Mouse (Mus musculus): ENCODE results near the gene Fignl2. TPM values are rescaled to one million over a fixed set of nuclear protein-coding genes. Genes with fewer than 3 reads are reported as not detected.

Gene Fignl2
- total RNA-seq, 2 experiments from 2014 or later, result 0.59 to 1.1 TPM

- no peak for DNase-seq
These were observed 11.3 kb downstream of the Fignl2 start for GRCm38 (mm10) chr15:101066920-101067696.

DNA sequence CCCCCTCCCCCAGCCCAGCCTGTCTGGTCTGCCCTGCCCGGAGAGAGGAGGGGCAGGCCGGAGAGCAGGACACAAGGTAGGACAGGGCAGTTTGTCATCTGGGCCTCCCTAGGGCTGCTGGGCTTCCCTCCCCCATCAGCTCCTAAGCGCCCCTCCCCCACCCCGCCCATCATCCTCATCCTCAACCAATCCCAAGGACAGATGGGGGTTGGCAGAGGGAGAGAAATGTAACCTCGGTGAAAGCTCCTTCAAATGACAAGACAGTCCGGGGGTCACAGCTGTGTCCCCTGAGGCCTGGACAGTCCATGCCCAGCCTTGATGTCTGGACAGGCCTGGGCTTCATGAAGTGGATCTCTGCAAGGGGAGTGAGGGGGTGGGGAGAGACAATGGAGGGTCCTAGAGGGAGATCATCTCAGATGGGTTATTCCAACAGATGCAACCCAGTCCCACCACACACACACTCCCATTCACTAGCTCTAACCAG, 12.0 kb downstream of the Fignl2 start:
- DNase-seq, result no peak

DNA sequence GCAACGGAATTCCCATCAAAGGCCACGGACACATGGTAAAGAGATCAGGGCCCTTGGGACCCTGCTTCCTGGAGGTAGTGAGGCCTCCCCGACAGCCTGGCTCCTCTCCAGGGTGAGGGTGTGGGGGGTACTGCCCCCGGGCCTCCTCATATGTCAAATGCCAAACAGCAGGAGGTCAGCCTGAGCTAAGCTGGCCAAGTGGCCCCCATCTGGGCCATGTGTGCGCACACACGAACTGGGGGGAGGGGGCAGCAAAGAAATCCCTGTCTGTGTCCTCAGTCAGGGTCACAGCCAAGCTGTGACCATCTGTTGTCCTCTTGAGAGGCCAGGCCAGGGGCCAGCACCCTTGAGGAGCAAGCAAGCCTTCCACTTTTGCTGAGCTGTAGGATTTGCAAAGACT, 13.3 kb downstream of the Fignl2 start:
- DNase-seq, result peak; percentile 12

DNA sequence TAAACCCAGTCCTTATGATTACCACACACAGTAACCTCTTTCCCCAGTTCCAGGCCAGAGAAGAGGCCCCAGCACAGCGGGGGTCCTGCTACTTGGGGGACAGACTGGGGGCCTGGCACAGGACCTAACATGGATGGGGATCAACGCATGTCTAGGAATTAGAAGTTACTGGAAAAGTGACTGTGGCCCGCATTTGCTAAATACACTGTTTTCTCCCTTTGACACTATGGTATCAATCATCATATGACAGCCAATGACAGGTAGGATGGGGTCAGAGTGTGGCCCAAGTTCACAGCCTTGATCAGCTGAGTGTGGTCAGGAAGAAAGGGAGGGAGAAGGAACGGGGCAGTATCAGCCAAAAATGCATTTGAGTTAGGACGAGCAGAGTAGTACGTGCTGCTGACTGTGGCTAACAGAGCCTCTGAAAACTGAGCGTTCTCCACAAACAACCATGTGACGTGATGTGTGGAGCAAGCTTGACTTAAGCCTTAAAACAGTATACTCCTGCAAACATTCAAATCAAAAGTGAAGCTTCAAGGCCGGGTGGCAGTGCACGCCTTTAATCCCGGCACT, 18.0 kb downstream of the Fignl2 start:
- no peak for DNase-seq

GRCm38 (mm10) chr15:101059570-101060279, 18.6 kb downstream of the Fignl2 start:
- no peak for DNase-seq

- no peak for DNase-seq
These were observed 22.1 kb downstream of the Fignl2 start for GRCm38 (mm10) chr15:101056225-101056624.

GRCm38 (mm10) chr15:101054541-101054940, 23.8 kb downstream of the Fignl2 start:
- DNase-seq, result no peak

- no peak for DNase-seq
These were observed 24.4 kb downstream of the Fignl2 start for GRCm38 (mm10) chr15:101053832-101054459.

GRCm38 (mm10) chr15:101052560-101053501, 25.5 kb downstream of the Fignl2 start:
- peak; percentile 19 for DNase-seq

DNA sequence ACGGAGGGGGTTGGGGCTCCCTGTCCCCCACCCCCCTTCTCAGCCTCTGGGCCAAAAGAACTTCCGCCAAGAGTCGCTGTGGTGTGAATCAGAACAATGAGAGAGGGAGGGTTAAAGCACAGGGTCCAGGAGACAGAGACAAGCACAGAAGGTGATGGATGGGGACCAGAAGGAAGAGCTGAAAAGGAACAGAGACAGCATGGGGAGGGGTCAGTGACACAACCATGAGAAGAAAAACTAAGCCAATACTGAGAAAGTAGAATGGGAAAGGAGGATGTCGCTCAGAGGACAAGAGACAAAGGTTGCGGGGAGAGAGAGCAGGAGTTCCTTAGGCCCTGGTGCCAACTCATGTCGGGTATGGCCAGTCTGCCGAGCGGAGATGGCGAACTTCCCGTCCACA, 26.5 kb downstream of the Fignl2 start:
- no peak for DNase-seq

GRCm38 (mm10) chr15:101048338-101048896, 29.9 kb downstream of the Fignl2 start:
- DNase-seq, result no peak

GRCm38 (mm10) chr15:101047194-101047555, 31.2 kb downstream of the Fignl2 start, which contains the start of gene Gm47841:
Gm47841 (minus strand) TSS chr15:101047397.
- no peak for DNase-seq

DNA sequence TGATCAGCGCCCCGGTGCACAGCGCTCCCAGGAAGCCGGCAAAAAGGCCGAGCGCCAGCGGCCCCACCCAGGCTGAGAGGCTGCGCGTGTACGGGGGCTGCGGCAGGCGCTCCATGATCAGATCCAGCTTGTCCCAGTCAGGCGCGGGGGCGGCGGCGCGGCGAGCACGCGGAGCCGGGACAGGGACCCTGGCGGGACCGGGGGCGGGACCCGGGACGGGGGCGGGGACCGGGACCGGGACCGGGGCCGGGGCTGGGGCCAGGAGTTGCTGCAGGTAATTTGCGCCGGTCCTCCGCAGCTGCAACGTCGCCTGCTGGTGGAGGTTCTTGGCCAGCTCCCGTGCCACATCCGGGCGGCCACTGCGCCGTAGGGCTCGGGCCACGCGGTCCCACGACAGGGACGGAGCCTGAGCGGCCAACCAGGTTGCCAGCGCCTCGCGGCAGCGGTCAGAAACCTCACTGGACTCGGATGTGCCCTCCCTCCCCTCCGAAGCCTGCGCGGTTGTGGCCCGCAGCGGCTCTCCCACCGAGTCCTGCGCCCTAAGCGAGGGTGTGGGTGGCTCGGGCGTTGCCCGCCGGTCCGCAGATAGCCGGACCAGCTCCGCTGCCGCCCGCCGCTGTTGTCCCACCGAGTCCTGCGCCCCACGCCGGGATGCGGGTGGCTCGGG, 31.7 kb downstream of the Fignl2 start:
- peak; percentile 32 for DNase-seq

DNA sequence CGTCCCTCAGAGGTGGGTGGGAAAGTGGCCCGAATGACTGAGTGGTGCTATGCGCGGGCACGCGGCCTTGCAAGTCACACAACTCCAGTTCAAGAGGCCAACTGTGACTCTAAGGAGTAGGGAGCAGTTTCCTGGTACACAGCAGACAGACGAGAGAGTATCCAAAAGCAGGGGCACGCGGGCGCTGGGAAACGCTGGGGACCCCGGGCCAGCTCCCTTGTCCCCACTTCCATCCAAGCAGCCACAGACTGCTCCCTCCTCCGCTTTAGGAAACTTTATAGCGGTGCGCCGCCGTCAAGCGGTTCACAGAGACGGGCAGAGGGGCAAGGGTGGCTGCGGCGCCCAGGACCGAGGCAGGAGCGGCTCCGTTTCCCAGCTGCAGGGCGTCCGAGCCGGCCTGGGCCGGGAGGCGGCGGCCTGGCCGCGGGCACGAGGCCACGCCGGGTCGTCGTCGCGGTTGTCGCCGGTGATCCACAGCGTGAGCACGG, 32.3 kb downstream of the Fignl2 start:
- no peak for DNase-seq

DNA sequence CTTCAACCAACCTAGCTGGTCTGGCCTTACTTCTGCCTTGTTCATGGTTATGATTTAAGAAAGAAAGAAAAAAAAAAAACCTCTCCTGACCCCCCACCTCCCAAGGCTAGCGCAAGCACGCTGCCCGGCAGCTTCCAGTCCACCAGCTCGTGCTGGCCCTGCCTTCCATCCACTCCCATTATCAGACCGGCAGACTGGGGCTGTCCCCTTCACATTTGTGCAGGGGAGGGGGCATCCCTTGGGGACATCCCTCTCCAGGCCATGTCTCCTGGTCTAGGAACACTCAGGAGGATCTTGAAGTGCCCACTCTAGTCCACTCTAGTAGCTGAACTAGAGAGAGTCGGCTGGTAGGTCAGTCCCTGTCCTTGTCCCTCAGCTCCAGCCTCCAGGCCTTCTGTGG, 33.8 kb downstream of the Fignl2 start:
- no peak for DNase-seq

- no peak for DNase-seq
These were observed 35.8 kb downstream of the Fignl2 start for GRCm38 (mm10) chr15:101042613-101043012.

DNA sequence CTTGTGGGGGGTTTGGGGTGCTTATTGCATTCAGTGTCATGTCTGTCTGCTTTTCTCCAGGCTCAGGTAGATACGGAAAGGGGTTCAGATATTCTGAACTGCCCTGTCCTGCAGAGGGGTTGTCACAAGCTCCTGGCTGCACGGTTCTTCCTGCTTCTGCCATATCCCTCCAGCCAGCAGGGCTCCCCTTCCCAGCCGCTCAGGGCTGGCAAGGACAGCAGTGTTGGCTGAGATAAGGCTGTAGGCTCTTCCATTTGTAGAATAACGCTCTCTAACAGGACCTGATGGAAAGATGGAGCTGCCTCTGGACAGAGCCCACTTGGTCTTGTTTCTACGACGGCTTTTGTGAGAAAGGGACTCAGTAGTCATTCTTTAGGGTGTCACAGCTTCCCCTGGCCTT, 36.4 kb downstream of the Fignl2 start:
- DNase-seq, result no peak

DNA sequence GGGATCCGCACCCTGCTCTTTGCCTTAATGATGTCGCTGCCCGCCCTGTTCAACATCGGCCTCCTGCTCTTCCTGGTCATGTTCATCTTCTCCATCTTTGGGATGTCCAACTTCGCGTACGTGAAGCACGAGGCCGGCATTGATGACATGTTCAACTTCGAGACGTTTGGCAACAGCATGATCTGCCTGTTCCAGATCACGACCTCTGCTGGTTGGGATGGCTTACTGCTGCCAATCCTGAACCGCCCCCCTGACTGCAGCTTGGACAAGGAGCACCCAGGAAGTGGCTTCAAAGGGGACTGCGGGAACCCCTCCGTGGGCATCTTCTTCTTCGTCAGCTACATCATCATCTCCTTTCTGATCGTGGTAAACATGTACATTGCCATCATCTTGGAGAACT, 38.7 kb downstream of the Fignl2 start:
- DNase-seq, result no peak

DNA sequence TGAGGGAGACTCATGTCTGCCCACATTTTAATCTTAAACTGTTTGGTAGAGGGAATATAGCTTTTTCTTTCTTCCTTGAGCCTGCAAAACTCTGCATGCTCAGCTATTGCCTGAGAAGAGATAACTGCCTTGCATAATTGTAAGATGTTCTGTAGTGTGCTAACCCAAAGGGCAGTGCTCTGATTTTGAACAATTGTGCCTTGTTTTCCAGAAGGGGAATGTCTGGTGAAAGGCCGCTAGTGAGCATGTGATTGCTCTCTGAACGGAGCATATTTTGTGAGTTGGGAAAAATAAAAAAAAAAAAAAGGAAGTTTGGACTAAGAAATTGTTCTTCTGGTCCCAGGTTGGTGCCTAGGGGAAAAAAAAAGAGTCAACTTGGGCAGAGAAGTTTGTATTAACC, 49.4 kb downstream of the Fignl2 start:
- no peak for DNase-seq

DNA sequence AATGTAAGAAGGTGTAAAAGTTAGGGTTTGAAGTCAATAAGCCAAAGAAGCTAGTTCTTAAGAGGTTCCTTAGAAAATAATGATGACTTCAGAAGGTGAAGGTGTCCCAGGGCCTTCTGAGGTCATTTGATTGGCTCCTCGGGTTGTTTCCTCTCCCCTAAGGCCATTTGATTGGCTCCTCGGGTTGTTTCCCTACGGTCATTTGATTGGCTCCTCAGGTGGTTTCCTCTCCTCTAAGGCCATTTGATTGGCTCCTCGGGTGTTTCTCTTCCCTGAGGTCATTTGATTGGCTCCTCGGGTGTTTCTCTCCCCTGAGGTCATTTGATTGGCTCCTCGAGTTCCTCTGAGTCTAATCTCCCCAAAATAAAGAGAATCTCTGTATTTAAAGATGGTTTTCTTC, 67.0 kb downstream of the Fignl2 start:
- DNase-seq, result no peak
